Comparison of ENCODE assay signal across 8 mouse cellular contexts in genomic region chr16:11908461-11909014, GRCm38 (mm10). TPM values are rescaled to one million over a fixed set of nuclear protein-coding genes. Genes with fewer than 3 reads are reported as not detected.
A peak's percentile ranks its signal among the peaks of the same experiment; 100 is the strongest.
DNase-seq lines count a peak whose midpoint lies in the region; ATAC-seq and TF ChIP-seq lines count a peak whose summit lies in the region.

No protein-coding gene starts in this region.

- DNase-seq in lung, embryonic 14.5 days, result no peak
- no peak for DNase-seq in lung, adult 18-20 months
- peak; percentile 53 for DNase-seq in cerebellum, adult 8-10 months
- no peak for DNase-seq in forebrain, embryonic 14.5 days (ENCODE audit: low spot score)
- DNase-seq in skeletal muscle tissue, adult 2 months (ENCODE audit: low read depth, low spot score), result peak; percentile 59
- no peak for DNase-seq in layer of hippocampus, postnatal 36 days
- DNase-seq in gastrocnemius, postnatal 4 days (ENCODE audit: low spot score in 2 of 2), result no peak

- H3K36me3 ChIP-seq in lung, embryonic 14.5 days (ENCODE audit: insufficient read depth), result no peaks in the 10 kb centered on the region
- no peaks in the 10 kb centered on the region for H3K36me3 ChIP-seq in forebrain, embryonic 14.5 days (ENCODE audit: control insufficient read depth, insufficient read depth, low read length)
- H3K36me3 ChIP-seq in limb, embryonic 12.5 days, result no peaks in the 10 kb centered on the region

- H3K9ac ChIP-seq in lung, embryonic 14.5 days, result peak overlapping the region; percentile 78
- peak overlapping the region; percentile 76 for H3K9ac ChIP-seq in forebrain, embryonic 14.5 days (ENCODE audit: low read length)
- peak overlapping the region; percentile 66 for H3K9ac ChIP-seq in limb, embryonic 12.5 days (replicated peaks)

- H3K4me2 ChIP-seq in lung, embryonic 14.5 days, result peak overlapping the region; percentile 77
- peak overlapping the region; percentile 64 for H3K4me2 ChIP-seq in forebrain, embryonic 14.5 days (ENCODE audit: low read length)
- H3K4me2 ChIP-seq in limb, embryonic 12.5 days, result peak overlapping the region; percentile 65

- WGBS in lung, embryonic 14.5 days, result 17% methylated on average over 11 of the region's 11 CpGs
- WGBS in forebrain, embryonic 14.5 days, result 23% methylated on average over 11 of the region's 11 CpGs
- 25% methylated on average over 11 of the region's 11 CpGs for WGBS in limb, embryonic 12.5 days

- ATAC-seq in lung, embryonic 14.5 days (ENCODE audit: insufficient read depth), result peak; percentile 74; the same call in 1 of the 2 replicates
- peak; percentile 66 for ATAC-seq in forebrain, embryonic 14.5 days
- ATAC-seq in limb, embryonic 12.5 days (ENCODE audit: insufficient number of reproducible peaks, insufficient read depth, low FRiP score, low TSS enrichment, low read depth), result no peak

- peak overlapping the region; percentile 64 for H3K4me3 ChIP-seq in lung, embryonic 14.5 days (ENCODE audit: low read depth, low read length)
- H3K4me3 ChIP-seq in forebrain, embryonic 14.5 days (ENCODE audit: low read depth, low read length), result peak overlapping the region; percentile 59
- peak overlapping the region; percentile 58 for H3K4me3 ChIP-seq in limb, embryonic 12.5 days (replicated peaks)

- peaks cover 3% of the 10 kb centered on the region; the same call in 1 of the 2 replicates for H3K4me1 ChIP-seq in lung, embryonic 14.5 days (ENCODE audit: insufficient read depth)
- peaks cover 10% of the 10 kb centered on the region for H3K4me1 ChIP-seq in forebrain, embryonic 14.5 days (ENCODE audit: control insufficient read depth, insufficient read depth, low read length)
- H3K4me1 ChIP-seq in limb, embryonic 12.5 days (replicated peaks), result peaks cover 9% of the 10 kb centered on the region

- no peak for TF ChIP-seq CTCF in lung, embryonic 14.5 days (IDR thresholded peaks at IDR 0.05; ENCODE audit: low read depth)

- no peaks in the 10 kb centered on the region for H3K9me3 ChIP-seq in lung, embryonic 14.5 days (ENCODE audit: low read depth, low read length)
- no peaks in the 10 kb centered on the region for H3K9me3 ChIP-seq in forebrain, embryonic 14.5 days (replicated peaks; ENCODE audit: control insufficient read depth, low read length)
- H3K9me3 ChIP-seq in limb, embryonic 12.5 days, result no peaks in the 10 kb centered on the region

- no peaks in the 10 kb centered on the region for H3K27me3 ChIP-seq in lung, embryonic 14.5 days (ENCODE audit: insufficient read depth, low read length)
- H3K27me3 ChIP-seq in forebrain, embryonic 14.5 days (replicated peaks; ENCODE audit: control insufficient read depth, insufficient read depth, low read length), result no peaks in the 10 kb centered on the region
- no peaks in the 10 kb centered on the region for H3K27me3 ChIP-seq in limb, embryonic 12.5 days

- peak overlapping the region; percentile 81 for H3K27ac ChIP-seq in lung, embryonic 14.5 days (ENCODE audit: low read depth)
- H3K27ac ChIP-seq in forebrain, embryonic 14.5 days (ENCODE audit: low read depth, low read length), result peak overlapping the region; percentile 58; the same call in 1 of the 2 replicates
- peak overlapping the region; percentile 83 for H3K27ac ChIP-seq in limb, embryonic 12.5 days

RNA-seq across cellular contexts. Expression of gene Cpped1, which starts 0.7 kb away (rescaled TPM):
- 24.3 and 26.0 TPM in 2 replicates for polyA plus RNA-seq in lung, embryonic 14.5 days (2014; fragmentation: Nextera tagmentation; extraction: Ambion mirVana)
- 18.7 and 19.8 TPM in 2 replicates for polyA plus RNA-seq in forebrain, embryonic 14.5 days (2014; fragmentation: Nextera tagmentation; extraction: Ambion mirVana)
- polyA plus RNA-seq in limb, embryonic 12.5 days (2016; fragmentation: Nextera tagmentation; extraction: Ambion mirVana), result 13.9 and 16.7 TPM in 2 replicates
- total RNA-seq in layer of hippocampus, postnatal 36 days (2021), result 10 to 100 TPM; 31.0 to 33.1 TPM
- total RNA-seq in gastrocnemius, postnatal 4 days (2021), result 10 to 100 TPM; 42.1 to 44.6 TPM

Comparison
In these comparisons a context has a peak if more than half of its experiments do, and no peak if none do; other contexts are left out.
1. DNase-seq: peak in cerebellum, adult 8-10 months (single experiment) and skeletal muscle tissue, adult 2 months (single experiment); none in lung, embryonic 14.5 days (single experiment), lung, adult 18-20 months (0 of 2), forebrain, embryonic 14.5 days (single experiment), layer of hippocampus, postnatal 36 days (0 of 2) and gastrocnemius, postnatal 4 days (0 of 2).
2. Peak in every context shown above with its lines, with median percentiles within 50 percentile points of each other: H3K27ac ChIP-seq, H3K4me2 ChIP-seq, H3K4me3 ChIP-seq and H3K9ac ChIP-seq.